Mouse (Mus musculus) small intestine, adult 2 months (tissue): ENCODE results near the gene Tmem30b.

Experiments
- CTCF ChIP-seq: fragments of 200-500 bp; IDR thresholded peaks from 2 replicates; pipeline ENCODE4 v1.5.1; 2012; ENCODE audit warnings: low read depth, mild to moderate bottlenecking, control low read depth, inconsistent platforms, low read length, moderate library complexity, mixed read lengths; ENCODE audit not compliant: insufficient replicate concordance, insufficient read length; ENCODE audit errors: extremely low read depth
- POLR2A ChIP-seq: fragments of 200-500 bp; IDR thresholded peaks from 2 replicates; pipeline ENCODE4 v1.6.1; 2012; ENCODE audit warnings: low read depth, mild to moderate bottlenecking, control low read depth, inconsistent platforms, low read length, moderate library complexity

DNA sequence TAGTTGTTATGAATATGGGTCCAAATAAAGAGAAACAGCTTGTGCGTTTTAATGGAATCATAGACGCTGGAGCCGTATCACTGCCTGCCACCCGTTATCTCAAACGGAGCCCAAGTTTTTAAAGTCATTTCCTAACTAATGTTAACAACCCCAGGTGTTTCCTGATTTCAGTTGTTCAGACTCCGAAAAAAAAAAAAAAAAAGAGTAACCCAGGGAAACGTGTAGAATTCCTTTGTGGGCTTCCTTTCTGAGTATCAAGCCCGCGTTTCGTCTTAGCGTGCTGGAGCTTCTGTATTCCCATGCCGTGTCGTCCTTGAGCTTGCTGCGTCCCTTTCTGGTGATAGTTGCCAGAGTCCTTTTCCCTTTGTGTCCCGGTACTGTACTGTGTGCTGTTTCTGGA lies 28.4 kb upstream of the Tmem30b start:
- no peak for TF ChIP-seq POLR2A
- no peak for TF ChIP-seq CTCF
